Mouse (Mus musculus): ENCODE data around the gene Ddx47.

Gene Ddx47

GRCm38 (mm10) chr6:135070347-135070746 is 58.9 kb downstream of the Ddx47 start:
- ATAC-seq (ENCODE audit: low TSS enrichment) = no peak
